Mouse (Mus musculus): ENCODE results near the gene Dock6. TPM values are rescaled to one million over a fixed set of nuclear protein-coding genes. Genes with fewer than 3 reads are reported as not detected.

Gene Dock6
- polyA plus RNA-seq, 1 experiment from 2014 or later = 8.4 TPM

DNA sequence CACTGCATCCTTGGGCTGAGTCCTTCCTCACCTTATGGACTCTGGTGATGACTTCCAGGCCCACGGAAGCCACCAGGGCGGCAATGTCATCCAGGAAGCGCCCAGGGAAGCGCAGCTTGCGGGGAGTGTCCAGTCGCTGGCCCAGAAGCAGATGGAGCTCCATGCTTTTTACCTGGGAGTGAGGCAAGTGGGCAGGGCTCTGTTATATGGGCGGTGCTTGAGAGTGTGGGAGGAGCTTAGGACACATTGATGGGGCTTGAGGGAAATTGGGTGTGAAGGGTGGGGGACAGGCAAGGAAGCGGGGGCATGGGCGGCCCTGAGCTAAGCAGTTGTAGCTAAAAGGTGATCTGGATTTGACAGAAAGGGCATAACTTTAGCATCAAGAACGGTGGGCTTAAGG, 28.1 kb downstream of the Dock6 start:
- 70% methylated on average over 10 of the region's 10 CpGs for WGBS (ENCODE audit: insufficient replicate concordance)
- H3K9me3 ChIP-seq (replicated peaks) = no peaks in the 10 kb centered on the region
- H3K4me1 ChIP-seq = peaks cover 4% of the 10 kb centered on the region; the same call in 1 of the 2 replicates
- ATAC-seq = no peak
- no peaks in the 10 kb centered on the region for H3K27me3 ChIP-seq (replicated peaks)
- no peak overlapping the region for H3K27ac ChIP-seq
- H3K36me3 ChIP-seq = 0 out of 2 replicates have a peak, but pooled peaks cover 8% of the 10 kb centered on the region
- H3K9ac ChIP-seq = no peak overlapping the region
- H3K4me3 ChIP-seq = no peak overlapping the region
- no peak overlapping the region for H3K4me2 ChIP-seq

DNA sequence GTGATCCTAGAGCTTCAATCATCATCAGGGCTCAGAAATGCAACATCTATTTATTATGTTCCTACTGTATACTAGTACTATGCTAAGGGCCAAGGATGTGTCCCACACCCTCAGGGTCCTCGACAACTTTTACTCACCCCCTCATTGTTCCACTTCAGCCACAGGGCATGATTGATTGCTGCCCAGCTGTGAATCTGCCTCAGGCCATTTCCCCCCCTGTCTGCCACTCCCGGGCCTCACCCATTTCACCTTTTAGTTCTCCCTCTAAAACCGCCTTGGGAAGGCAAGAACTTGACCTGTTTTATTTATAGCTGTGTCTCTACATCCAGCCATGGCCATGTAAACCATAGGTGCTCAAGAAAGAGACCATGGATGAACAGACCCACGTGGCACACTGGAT, 28.5 kb downstream of the Dock6 start:
- no peaks in the 10 kb centered on the region for H3K27me3 ChIP-seq (replicated peaks)
- no peaks in the 10 kb centered on the region for H3K9me3 ChIP-seq (replicated peaks)
- H3K4me2 ChIP-seq = no peak overlapping the region
- H3K36me3 ChIP-seq = 0 out of 2 replicates have a peak, but pooled peaks cover 5% of the 10 kb centered on the region
- WGBS (ENCODE audit: insufficient replicate concordance) = 50% methylated on average over 4 of the region's 4 CpGs
- H3K4me3 ChIP-seq = no peak overlapping the region
- no peak overlapping the region for H3K9ac ChIP-seq
- ATAC-seq = no peak
- peaks cover 4% of the 10 kb centered on the region; the same call in 1 of the 2 replicates for H3K4me1 ChIP-seq
- no peak overlapping the region for H3K27ac ChIP-seq

DNA sequence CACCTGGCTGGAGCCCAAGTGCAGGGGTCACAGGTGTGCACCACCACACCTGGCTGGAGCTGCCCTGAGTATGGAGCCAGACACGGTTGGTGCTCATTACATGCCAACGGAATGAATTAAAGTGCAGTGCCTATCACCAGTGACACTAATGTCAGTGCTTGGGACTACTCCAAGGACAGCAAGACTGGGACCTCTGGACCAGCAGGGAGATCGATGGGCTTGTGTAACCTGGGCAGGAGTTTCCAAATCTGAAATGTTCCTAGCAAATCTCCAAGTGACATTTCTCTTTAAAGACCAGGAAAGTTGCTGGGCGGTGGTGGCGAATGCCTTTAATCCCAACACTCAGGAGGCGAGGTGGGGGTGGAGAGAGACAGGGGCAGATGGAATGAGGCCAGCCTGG, 29.7 kb downstream of the Dock6 start:
- ATAC-seq = no peak
- H3K27ac ChIP-seq = no peak overlapping the region
- H3K9ac ChIP-seq = no peak overlapping the region
- H3K4me2 ChIP-seq = no peak overlapping the region
- no peaks in the 10 kb centered on the region for H3K27me3 ChIP-seq (replicated peaks)
- H3K36me3 ChIP-seq = 0 out of 2 replicates have a peak, but pooled peaks cover 5% of the 10 kb centered on the region
- 71% methylated on average over 6 of the region's 6 CpGs for WGBS (ENCODE audit: insufficient replicate concordance)
- peaks cover 4% of the 10 kb centered on the region; the same call in 1 of the 2 replicates for H3K4me1 ChIP-seq
- H3K9me3 ChIP-seq (replicated peaks) = no peaks in the 10 kb centered on the region
- no peak overlapping the region for H3K4me3 ChIP-seq

DNA sequence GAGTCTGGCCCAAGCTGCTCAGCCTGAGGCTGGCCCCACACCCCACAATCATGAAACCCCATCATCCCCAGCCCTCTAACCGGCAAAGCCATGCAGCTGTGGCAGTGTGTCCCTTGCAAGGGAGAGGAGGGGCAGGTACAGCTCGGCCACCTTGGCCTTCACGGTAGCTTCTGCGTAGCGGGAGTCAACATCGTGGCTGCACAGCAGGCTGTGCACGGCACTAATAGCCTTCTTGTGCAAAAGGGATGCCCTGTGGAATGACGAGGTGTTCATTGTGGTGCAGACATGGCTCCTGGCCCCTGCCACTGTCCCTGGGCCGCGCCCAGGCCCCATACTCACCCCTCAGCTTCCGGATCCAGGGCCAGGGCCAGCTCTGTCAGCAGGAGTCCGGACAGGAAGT, 32.3 kb downstream of the Dock6 start:
- H3K4me2 ChIP-seq = no peak overlapping the region
- no peak for ATAC-seq
- H3K27ac ChIP-seq = no peak overlapping the region
- H3K9me3 ChIP-seq (replicated peaks) = no peaks in the 10 kb centered on the region
- H3K36me3 ChIP-seq = peaks cover 10% of the 10 kb centered on the region; the same call in 1 of the 2 replicates
- H3K4me1 ChIP-seq = peaks cover 11% of the 10 kb centered on the region; the same call in 1 of the 2 replicates
- H3K9ac ChIP-seq = no peak overlapping the region
- H3K27me3 ChIP-seq (replicated peaks) = no peaks in the 10 kb centered on the region
- H3K4me3 ChIP-seq = no peak overlapping the region
- 75% methylated on average over 12 of the region's 12 CpGs for WGBS (ENCODE audit: insufficient replicate concordance)

DNA sequence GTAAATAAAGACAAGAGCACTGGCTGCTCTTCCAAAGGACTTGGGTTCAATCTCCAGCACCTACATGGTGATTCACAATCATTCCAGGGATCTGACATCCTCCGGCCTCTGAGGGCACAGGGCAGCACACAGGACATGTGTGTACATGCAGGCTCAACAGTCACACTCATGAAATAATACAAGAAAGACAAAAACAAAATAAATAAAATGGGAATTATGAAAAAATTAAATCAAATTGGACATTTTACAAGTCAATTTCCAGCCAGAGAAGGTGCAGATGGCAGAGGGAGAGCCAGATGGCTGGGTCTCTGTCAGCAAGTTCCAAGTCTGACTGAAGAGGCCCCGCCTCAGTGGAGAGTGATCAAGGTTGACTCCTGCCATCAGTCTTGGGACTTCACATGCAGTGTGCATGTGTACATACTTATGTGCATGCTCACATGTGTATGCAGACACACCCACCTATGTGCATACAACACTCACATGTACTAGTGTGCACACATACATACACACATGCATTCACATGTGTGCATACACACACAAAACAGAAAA, 33.2 kb downstream of the Dock6 start:
- H3K27ac ChIP-seq = no peak overlapping the region
- no peak overlapping the region for H3K9ac ChIP-seq
- WGBS (ENCODE audit: insufficient replicate concordance) = 71% methylated on average over 2 of the region's 2 CpGs
- no peak for ATAC-seq
- no peaks in the 10 kb centered on the region for H3K9me3 ChIP-seq (replicated peaks)
- peaks cover 11% of the 10 kb centered on the region; the same call in 1 of the 2 replicates for H3K4me1 ChIP-seq
- no peaks in the 10 kb centered on the region for H3K27me3 ChIP-seq (replicated peaks)
- H3K4me2 ChIP-seq = no peak overlapping the region
- peaks cover 15% of the 10 kb centered on the region for H3K36me3 ChIP-seq
- no peak overlapping the region for H3K4me3 ChIP-seq

DNA sequence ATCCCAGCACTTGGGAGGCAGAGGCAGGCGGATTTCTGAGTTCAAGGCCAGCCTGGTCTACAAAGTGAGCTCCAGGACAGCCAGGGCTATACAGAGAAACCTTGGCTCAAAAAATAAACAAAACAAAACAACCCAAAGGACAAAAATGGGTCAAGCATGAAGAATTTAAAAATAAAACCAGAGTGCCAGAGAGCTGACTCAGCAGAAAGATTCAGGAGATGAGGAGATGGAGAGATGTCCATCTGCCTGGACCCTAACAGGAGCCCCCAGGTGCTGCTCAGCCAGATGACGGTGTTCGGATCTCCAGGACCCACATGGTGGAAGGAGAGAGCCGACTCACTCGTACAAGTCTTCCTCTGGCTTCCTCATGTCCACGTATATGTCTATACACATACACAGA, 33.9 kb downstream of the Dock6 start:
- H3K4me3 ChIP-seq = no peak overlapping the region

DNA sequence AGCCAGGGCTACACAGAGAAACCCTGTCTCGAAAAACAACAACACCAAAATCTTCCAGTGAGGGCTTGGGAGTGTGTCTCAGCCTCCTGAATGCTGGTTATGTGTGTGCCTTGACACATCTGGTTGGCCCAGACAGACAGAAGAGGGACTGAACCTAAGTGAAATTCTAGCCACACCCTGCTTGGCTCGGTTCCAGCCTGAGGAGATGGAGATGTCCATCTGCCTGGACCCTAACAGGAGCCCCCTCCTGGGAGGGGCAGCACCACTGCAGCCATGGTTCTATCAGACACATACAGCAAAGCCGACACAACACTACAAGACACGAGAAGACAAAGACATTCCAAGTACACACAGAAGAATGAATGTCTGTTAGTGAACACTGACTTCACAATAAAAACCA, 34.3 kb downstream of the Dock6 start:
- no peak for ATAC-seq
- H3K36me3 ChIP-seq = peaks cover 18% of the 10 kb centered on the region
- H3K9me3 ChIP-seq (replicated peaks) = no peaks in the 10 kb centered on the region
- 71% methylated on average over 4 of the region's 4 CpGs for WGBS (ENCODE audit: insufficient replicate concordance)
- H3K27ac ChIP-seq = no peak overlapping the region
- peaks cover 11% of the 10 kb centered on the region; the same call in 1 of the 2 replicates for H3K4me1 ChIP-seq
- H3K4me3 ChIP-seq = no peak overlapping the region
- no peak overlapping the region for H3K4me2 ChIP-seq
- no peak overlapping the region for H3K9ac ChIP-seq
- H3K27me3 ChIP-seq (replicated peaks) = no peaks in the 10 kb centered on the region

More for the DNA sequence above, 33.9 kb downstream of the Dock6 start:
- no peak for ATAC-seq
- Histone ChIP-seq H3K9ac (no peak overlapping the region), H3K36me3 (peaks cover 17% of the 10 kb centered on the region), H3K27ac (no peak overlapping the region), H3K4me1 (peaks cover 11% of the 10 kb centered on the region; the same call in 1 of the 2 replicates), H3K4me2 (no peak overlapping the region), H3K27me3 (replicated peaks) (no peaks in the 10 kb centered on the region), H3K9me3 (replicated peaks) (no peaks in the 10 kb centered on the region)
- 78% methylated on average over 6 of the region's 6 CpGs for WGBS (ENCODE audit: insufficient replicate concordance)

DNA sequence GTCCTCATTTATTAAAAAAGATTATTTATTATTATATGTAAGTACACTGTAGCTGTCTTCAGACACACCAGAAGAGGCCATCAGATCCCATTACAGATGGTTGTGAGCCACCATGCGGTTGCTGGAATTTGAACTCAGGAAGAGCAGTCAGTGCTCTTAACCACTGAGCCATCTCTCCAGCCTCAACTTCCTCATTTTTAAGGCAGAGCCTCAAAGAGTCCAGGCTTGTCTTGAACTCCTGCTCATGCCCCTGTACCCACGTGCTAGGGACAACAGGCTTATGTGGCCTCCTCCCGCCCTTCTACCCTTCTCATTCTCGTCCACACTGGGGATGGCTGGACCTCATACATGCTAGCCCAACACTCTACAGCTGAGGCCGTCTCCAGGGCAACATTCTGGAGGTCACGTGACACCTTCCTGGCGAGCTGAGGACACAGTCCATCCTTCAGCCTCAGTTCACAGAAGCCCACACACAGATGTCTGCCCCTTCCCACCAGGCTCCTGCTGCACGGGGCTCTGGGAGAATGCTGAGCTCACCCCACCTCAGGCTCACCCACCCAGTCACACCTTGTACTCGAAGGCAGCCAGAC, 35.6 kb downstream of the Dock6 start:
- H3K36me3 ChIP-seq = peaks cover 20% of the 10 kb centered on the region
- ATAC-seq = peak; percentile 44; the same call in 1 of the 2 replicates
- 41% methylated on average over 9 of the region's 9 CpGs for WGBS (ENCODE audit: insufficient replicate concordance)

DNA sequence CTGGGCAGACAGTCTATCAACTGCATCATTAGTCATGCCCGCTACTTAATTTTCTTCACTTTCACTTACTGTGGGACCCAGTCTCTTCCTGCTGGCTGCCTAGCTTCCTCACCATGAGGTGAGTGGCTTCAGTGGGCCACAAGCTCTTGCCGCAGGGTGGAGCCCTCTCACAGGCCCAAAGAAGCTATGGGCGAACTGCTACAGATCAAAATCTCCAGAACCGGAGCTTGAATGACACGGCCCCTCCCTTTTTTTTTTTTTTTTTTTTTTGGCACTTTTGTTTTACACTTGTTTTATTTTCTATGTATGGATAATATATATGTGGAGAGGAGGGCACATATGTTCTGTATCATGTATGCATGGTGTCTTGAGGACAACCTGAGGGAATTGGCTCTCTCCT, 41.3 kb downstream of the Dock6 start:
- whole genome bisulfite sequencing (ENCODE audit: insufficient replicate concordance) = 52% methylated on average over 5 of the region's 5 CpGs
- ATAC-seq = no peak
- Histone ChIP-seq H3K36me3 (peaks cover 16% of the 10 kb centered on the region), H3K9me3 (replicated peaks) (no peaks in the 10 kb centered on the region), H3K9ac (no peak overlapping the region), H3K4me1 (peaks cover 15% of the 10 kb centered on the region), H3K4me3 (no peak overlapping the region), H3K4me2 (no peak overlapping the region), H3K27me3 (replicated peaks) (no peaks in the 10 kb centered on the region), H3K27ac (no peak overlapping the region)

More for the DNA sequence above, 35.6 kb downstream of the Dock6 start:
- H3K9ac ChIP-seq = no peak overlapping the region
- H3K4me3 ChIP-seq = no peak overlapping the region
- no peak overlapping the region for H3K27ac ChIP-seq
- H3K4me2 ChIP-seq = no peak overlapping the region
- no peaks in the 10 kb centered on the region for H3K9me3 ChIP-seq (replicated peaks)
- H3K4me1 ChIP-seq = peaks cover 11% of the 10 kb centered on the region; the same call in 1 of the 2 replicates
- H3K27me3 ChIP-seq (replicated peaks) = no peaks in the 10 kb centered on the region

DNA sequence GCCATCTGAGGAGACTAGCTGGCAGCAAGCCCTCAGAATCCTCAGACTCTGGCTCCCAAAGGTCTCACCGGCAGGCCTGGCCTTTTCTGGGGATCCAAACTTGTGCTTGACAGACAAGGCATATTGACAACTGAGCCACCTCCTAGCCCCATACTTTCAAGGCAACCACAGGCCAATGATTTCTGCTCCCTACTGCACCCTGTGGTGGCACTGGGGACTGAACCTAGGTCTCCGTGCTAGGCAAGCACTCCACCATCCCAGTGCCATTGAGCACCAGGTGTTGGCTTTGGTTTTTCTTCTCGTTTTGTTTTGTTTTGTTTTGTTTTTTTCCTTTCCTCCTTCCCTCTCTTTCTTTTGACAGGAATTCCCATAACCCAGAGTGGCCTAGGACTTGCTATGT, 43.9 kb downstream of the Dock6 start:
- H3K27ac ChIP-seq = no peak overlapping the region
- no peak overlapping the region for H3K4me2 ChIP-seq
- no peak overlapping the region for H3K9ac ChIP-seq
- no peaks in the 10 kb centered on the region for H3K9me3 ChIP-seq (replicated peaks)
- WGBS (ENCODE audit: insufficient replicate concordance) = 56% methylated on average over 3 of the region's 3 CpGs
- H3K4me1 ChIP-seq = peaks cover 23% of the 10 kb centered on the region
- 0 out of 2 replicates have a peak, but pooled peaks cover 4% of the 10 kb centered on the region for H3K36me3 ChIP-seq
- H3K27me3 ChIP-seq (replicated peaks) = no peaks in the 10 kb centered on the region
- ATAC-seq = no peak
- no peak overlapping the region for H3K4me3 ChIP-seq

DNA sequence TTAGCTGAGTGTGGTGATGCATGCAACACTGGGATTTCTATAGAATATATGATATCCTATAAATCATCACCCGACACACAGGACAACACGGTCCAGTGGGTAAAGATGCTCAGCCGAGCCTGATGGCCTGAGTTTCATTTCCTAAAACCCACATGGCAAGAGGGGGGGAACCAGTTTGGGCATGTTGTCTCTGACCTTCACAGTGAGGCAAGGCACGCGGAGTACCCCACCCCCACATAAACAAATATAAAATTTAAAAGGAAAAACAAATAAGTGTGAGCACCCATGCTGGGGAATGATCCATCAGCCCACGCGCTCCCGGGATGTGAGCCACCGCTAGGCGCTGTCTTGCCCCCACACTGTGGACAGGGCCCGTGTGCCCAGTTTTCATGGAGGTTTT, 45.5 kb downstream of the Dock6 start:
- WGBS (ENCODE audit: insufficient replicate concordance) = 77% methylated on average over 11 of the region's 11 CpGs
- no peaks in the 10 kb centered on the region for H3K36me3 ChIP-seq

DNA sequence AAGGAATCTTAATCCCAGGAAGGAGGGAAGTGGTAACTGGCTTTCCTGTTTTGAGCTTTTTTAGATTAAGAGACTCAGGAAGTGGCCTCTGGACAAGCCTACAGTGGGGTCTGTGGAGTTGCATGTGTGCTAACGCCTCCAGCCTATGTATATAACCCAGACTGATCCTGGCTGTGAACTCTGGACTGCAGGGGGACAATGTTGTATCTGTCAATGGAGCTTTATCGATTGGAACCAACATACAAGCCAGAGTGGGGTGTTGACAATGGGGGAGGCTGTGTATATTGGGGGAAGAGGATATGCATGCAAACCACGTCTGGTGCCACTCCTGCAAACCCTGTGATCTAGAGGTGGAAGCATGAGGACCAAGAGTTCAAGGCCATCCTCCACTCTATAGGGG, 46.1 kb downstream of the Dock6 start:
- Histone ChIP-seq H3K27me3 (replicated peaks) (no peaks in the 10 kb centered on the region), H3K4me1 (peaks cover 23% of the 10 kb centered on the region), H3K4me3 (no peak overlapping the region), H3K36me3 (no peaks in the 10 kb centered on the region), H3K9me3 (replicated peaks) (no peaks in the 10 kb centered on the region), H3K4me2 (no peak overlapping the region), H3K9ac (no peak overlapping the region), H3K27ac (peak overlapping the region; percentile 66)
- peak; percentile 64 for ATAC-seq
- WGBS (ENCODE audit: insufficient replicate concordance) = 19% methylated on average over 3 of the region's 3 CpGs

More for the DNA sequence above, 45.5 kb downstream of the Dock6 start:
- H3K4me1 ChIP-seq = peaks cover 23% of the 10 kb centered on the region
- H3K9ac ChIP-seq = no peak overlapping the region
- H3K9me3 ChIP-seq (replicated peaks) = no peaks in the 10 kb centered on the region
- no peaks in the 10 kb centered on the region for H3K27me3 ChIP-seq (replicated peaks)
- ATAC-seq = no peak
- peak overlapping the region; percentile 27; the same call in 1 of the 2 replicates for H3K27ac ChIP-seq
- H3K4me2 ChIP-seq = no peak overlapping the region
- H3K4me3 ChIP-seq = no peak overlapping the region

Data from liver, embryonic 12.5 days (tissue).